Mouse (Mus musculus) limb, embryonic 14.5 days (tissue): ENCODE data around the gene Sema4c. TPM values are rescaled to one million over a fixed set of nuclear protein-coding genes. Genes with fewer than 3 reads are reported as not detected.
A peak's percentile ranks its signal among the peaks of the same experiment; 100 is the strongest.

Source experiments
- ATAC-seq: fragments of 200-750 bp; cut with Nextera tagmentation; 2 replicates; pipeline ENCODE4 v1.8.0; 2017; ENCODE audit warnings: low read depth, moderate number of reproducible peaks, moderate TSS enrichment; ENCODE audit not compliant: low FRiP score
- DNase-seq: peaks from one replicate; pipeline ENCODE4 v3.0.0-alpha.2; 2015; ENCODE audit warnings: low spot score
- H3K27ac ChIP-seq: fragments of 300-500 bp; sonication (generic); replicated peaks from 2 replicates; pipeline ENCODE4 v1.5.1; 2014; ENCODE audit warnings: low read depth, mild to moderate bottlenecking, low read length, moderate library complexity, mixed read lengths
- H3K27me3 ChIP-seq: fragments of 300-500 bp; sonication (generic); 2 replicates; pipeline ENCODE4 v1.6.1; 2014; ENCODE audit warnings: low read length, mixed read lengths; ENCODE audit not compliant: control insufficient read depth, insufficient read depth
- H3K36me3 ChIP-seq: fragments of 300-500 bp; sonication (generic); 2 replicates; pipeline ENCODE4 v1.6.1; 2014; ENCODE audit warnings: mild to moderate bottlenecking, low read length, moderate library complexity, mixed read lengths; ENCODE audit not compliant: control insufficient read depth, insufficient read depth
- H3K4me1 ChIP-seq: fragments of 300-500 bp; sonication (generic); 2 replicates; pipeline ENCODE4 v1.6.1; 2014; ENCODE audit warnings: antibody characterized with exemption, low read length, mixed read lengths; ENCODE audit not compliant: control insufficient read depth, insufficient read depth
- H3K4me2 ChIP-seq: fragments of 300-500 bp; sonication (generic); replicated peaks from 2 replicates; pipeline ENCODE4 v1.6.1; 2014; ENCODE audit warnings: low read depth, mild to moderate bottlenecking, low read length, moderate library complexity; ENCODE audit not compliant: severe bottlenecking
- H3K4me3 ChIP-seq: fragments of 300-500 bp; sonication (generic); replicated peaks from 2 replicates; pipeline ENCODE4 v1.5.1; 2014; ENCODE audit warnings: low read length
- H3K9ac ChIP-seq: fragments of 300-500 bp; sonication (generic); 2 replicates; pipeline ENCODE4 v1.6.1; 2014; ENCODE audit warnings: mild to moderate bottlenecking, low read depth, low read length, moderate library complexity; ENCODE audit not compliant: severe bottlenecking
- H3K9me3 ChIP-seq: fragments of 300-500 bp; sonication (generic); 2 replicates; pipeline ENCODE4 v1.6.1; 2016; ENCODE audit warnings: low read length; ENCODE audit not compliant: control insufficient read depth
- POLR2A ChIP-seq: fragments of 200-500 bp; IDR thresholded peaks from 2 replicates; pipeline ENCODE4 v1.8.0; 2012; ENCODE audit warnings: inconsistent platforms, mild to moderate bottlenecking, moderate library complexity, borderline replicate concordance; ENCODE audit not compliant: insufficient read depth, insufficient read length; ENCODE audit errors: extremely low read depth
- WGBS: fragments of 180-500 bp; shearing (Covaris S2); extraction: QIAGEN DNeasy Blood & Tissue Kit; methylation state at CpG from one replicate; pipeline ENCODE4 v1.1.7; 2014; 5-methylcytosine and 5-hydroxymethylcytosine counted together
- polyA plus RNA-seq, 2 experiments: library from polyadenylated mRNA; depleted of rRNA in 1 of 2; stranded (reverse) in 1 of 2; unstranded in 1 of 2; fragments of >200 nt; fragmentation: Nextera tagmentation in 1 of 2; extraction: Ambion mirVana in 1 of 2; gene quantifications; 2 replicates each; pipeline versions ENCODE4 v1.2.1 to v1.2.3; 2012 to 2014

Sema4c gene
- polyA plus RNA-seq, 2 experiments = 2.0 to 45.9 TPM

GRCm38 (mm10) chr1:36590664-36591063, 32.5 kb upstream of the Sema4c start:
- Histone ChIP-seq H3K4me1 (peaks cover 36% of the 10 kb centered on the region), H3K27ac (no peak overlapping the region), H3K9me3 (no peaks in the 10 kb centered on the region), H3K27me3 (no peaks in the 10 kb centered on the region), H3K9ac (no peak overlapping the region), H3K36me3 (no peaks in the 10 kb centered on the region), H3K4me3 (no peak overlapping the region), H3K4me2 (no peak overlapping the region)
- TF ChIP-seq POLR2A = no peak
- WGBS = 66% methylated on average over 9 of the region's 9 CpGs
- DNase-seq (no peak), ATAC-seq (no peak)

GRCm38 (mm10) chr1:36589486-36589885, 31.3 kb upstream of the Sema4c start:
- H3K36me3 ChIP-seq = no peaks in the 10 kb centered on the region
- 32% methylated on average over 6 of the region's 6 CpGs for WGBS
- no peak for TF ChIP-seq POLR2A
- no peaks in the 10 kb centered on the region for H3K9me3 ChIP-seq
- H3K4me3 ChIP-seq = no peak overlapping the region
- DNase-seq (no peak), ATAC-seq (no peak)
- no peaks in the 10 kb centered on the region for H3K27me3 ChIP-seq
- H3K9ac ChIP-seq = no peak overlapping the region
- no peak overlapping the region for H3K4me2 ChIP-seq
- H3K27ac ChIP-seq = peak overlapping the region; percentile 75; the same call in 1 of the 2 replicates
- peaks cover 34% of the 10 kb centered on the region for H3K4me1 ChIP-seq

DNA sequence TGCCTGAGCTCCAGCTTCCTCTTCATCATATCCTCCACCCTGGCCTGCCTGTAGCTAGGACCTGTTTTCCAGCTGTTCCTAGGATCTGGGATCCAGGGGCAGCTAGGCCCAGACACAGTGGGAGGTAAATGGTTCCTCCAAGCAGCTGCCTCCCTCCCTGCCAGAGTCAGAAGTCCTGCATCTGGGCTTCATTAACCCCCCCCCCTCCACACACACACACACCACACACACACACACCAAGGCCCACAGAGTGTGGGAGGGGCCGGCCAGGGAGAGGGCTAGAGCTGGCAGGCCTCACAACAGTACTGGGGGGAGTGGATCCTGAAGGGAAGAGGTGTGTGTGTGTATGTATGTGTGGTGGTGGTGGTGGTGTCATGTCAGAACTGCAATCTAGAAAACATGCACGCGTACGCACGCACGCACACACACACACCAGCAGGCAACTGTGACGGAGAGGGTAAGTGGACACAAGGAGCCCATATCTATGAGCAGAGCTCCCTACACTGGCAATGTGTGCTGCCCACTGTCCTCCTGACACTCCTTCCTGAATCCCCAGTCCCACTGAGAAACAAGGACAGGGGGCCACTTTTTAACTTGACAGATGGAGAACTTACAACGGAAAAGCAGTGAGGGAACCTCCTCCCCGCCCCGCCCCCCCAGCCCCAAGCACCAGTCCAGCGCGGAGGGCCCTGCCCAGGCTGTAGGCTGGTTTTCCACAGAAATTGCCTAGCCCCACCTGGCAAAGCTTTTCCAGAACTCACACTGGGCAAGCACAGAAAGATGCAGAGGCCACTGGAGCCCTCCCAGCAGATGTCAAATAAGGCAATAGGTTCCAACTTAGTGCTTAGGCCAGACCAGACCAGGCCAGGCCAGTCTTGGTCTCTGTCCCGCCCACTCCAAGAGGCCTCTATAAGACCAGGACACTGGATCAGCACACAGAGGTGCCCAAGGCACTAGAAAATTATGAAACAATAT, 30.6 kb upstream of the Sema4c start:
- Histone ChIP-seq H3K4me2 (0 out of 2 replicates have a peak overlapping the region, but pooled peaks have one; percentile 15), H3K4me3 (no peak overlapping the region)

DNA sequence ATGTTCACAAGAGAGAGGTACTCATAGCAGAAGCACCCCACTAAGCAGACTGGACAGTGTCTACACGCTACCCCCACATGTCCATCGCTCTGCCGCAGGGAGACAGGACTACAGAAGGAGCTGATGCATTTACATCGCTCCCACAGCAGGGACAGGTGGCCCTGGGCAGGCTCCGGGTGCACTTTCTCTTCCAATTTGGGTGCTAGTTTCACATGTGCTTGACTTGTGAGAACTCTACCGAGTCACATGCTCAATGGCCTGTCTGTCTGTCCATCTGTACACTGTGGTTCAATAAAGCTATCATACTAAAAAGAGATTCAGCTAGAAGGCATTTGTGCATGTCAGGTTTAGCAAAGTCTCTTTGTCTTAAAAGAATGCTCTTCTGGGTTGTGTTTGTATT, 29.7 kb upstream of the Sema4c start:
- Histone ChIP-seq H3K27ac (peak overlapping the region; percentile 75; the same call in 1 of the 2 replicates), H3K4me3 (no peak overlapping the region), H3K4me2 (no peak overlapping the region), H3K4me1 (peaks cover 34% of the 10 kb centered on the region), H3K9ac (no peak overlapping the region), H3K36me3 (no peaks in the 10 kb centered on the region), H3K9me3 (no peaks in the 10 kb centered on the region), H3K27me3 (no peaks in the 10 kb centered on the region)
- WGBS = 79% methylated on average over 6 of the region's 6 CpGs
- no peak for TF ChIP-seq POLR2A
- ATAC-seq = no peak
- DNase-seq = no peak

More for the DNA sequence above, 30.6 kb upstream of the Sema4c start:
- WGBS = 19% methylated on average over 13 of the region's 13 CpGs
- H3K27me3 ChIP-seq = no peaks in the 10 kb centered on the region
- no peaks in the 10 kb centered on the region for H3K9me3 ChIP-seq
- H3K4me1 ChIP-seq = peaks cover 34% of the 10 kb centered on the region
- no peak for TF ChIP-seq POLR2A
- 0 out of 2 replicates have a peak overlapping the region, but pooled peaks have one; percentile 25 for H3K9ac ChIP-seq
- peak overlapping the region; percentile 75 for H3K27ac ChIP-seq
- no peaks in the 10 kb centered on the region for H3K36me3 ChIP-seq
- ATAC-seq (peak; percentile 86), DNase-seq (peak; percentile 72)

GRCm38 (mm10) chr1:36586288-36586687, 28.1 kb upstream of the Sema4c start:
- no peak overlapping the region for H3K27ac ChIP-seq
- H3K4me1 ChIP-seq = peaks cover 35% of the 10 kb centered on the region
- TF ChIP-seq POLR2A = no peak
- DNase-seq (no peak), ATAC-seq (no peak)
- no peaks in the 10 kb centered on the region for H3K27me3 ChIP-seq
- no peaks in the 10 kb centered on the region for H3K9me3 ChIP-seq
- no peak overlapping the region for H3K4me3 ChIP-seq
- WGBS = 20% methylated on average over 4 of the region's 4 CpGs
- no peak overlapping the region for H3K4me2 ChIP-seq
- H3K36me3 ChIP-seq = no peaks in the 10 kb centered on the region
- H3K9ac ChIP-seq = no peak overlapping the region
